Mouse (Mus musculus) embryonic facial prominence, embryonic 12.5 days (tissue): Measurements from ENCODE around the gene Calml3. TPM values are rescaled to one million over a fixed set of nuclear protein-coding genes. Genes with fewer than 3 reads are reported as not detected.

Source experiments
- ATAC-seq: fragments of 200-750 bp; cut with Nextera tagmentation; 2 replicates; pipeline ENCODE4 v1.8.0; 2017; ENCODE audit not compliant: insufficient number of reproducible peaks, insufficient read depth, low FRiP score, low TSS enrichment
- H3K27ac ChIP-seq: fragments of 300-500 bp; sonication (generic); 2 replicates; pipeline ENCODE4 v1.5.1; 2016; ENCODE audit warnings: mild to moderate bottlenecking
- H3K27me3 ChIP-seq: fragments of 300-500 bp; sonication (generic); 2 replicates; pipeline ENCODE4 v1.6.1; 2016; ENCODE audit warnings: mild to moderate bottlenecking, moderate library complexity
- H3K36me3 ChIP-seq: fragments of 300-500 bp; sonication (generic); 2 replicates; pipeline ENCODE4 v1.6.1; 2016; ENCODE audit warnings: mild to moderate bottlenecking
- H3K4me1 ChIP-seq: fragments of 300-500 bp; sonication (generic); 2 replicates; pipeline ENCODE4 v1.6.1; 2016
- H3K4me2 ChIP-seq: fragments of 300-500 bp; sonication (generic); replicated peaks from 2 replicates; pipeline ENCODE4 v1.6.1; 2016; ENCODE audit warnings: mild to moderate bottlenecking, moderate library complexity
- H3K4me3 ChIP-seq: fragments of 300-500 bp; sonication (generic); 2 replicates; pipeline ENCODE4 v1.5.1; 2016; ENCODE audit warnings: mild to moderate bottlenecking
- H3K9ac ChIP-seq: fragments of 300-500 bp; sonication (generic); 2 replicates; pipeline ENCODE4 v1.6.1; 2016; ENCODE audit warnings: mild to moderate bottlenecking, moderate library complexity
- H3K9me3 ChIP-seq: fragments of 300-500 bp; sonication (generic); 2 replicates; pipeline ENCODE4 v1.6.1; 2016; ENCODE audit warnings: mild to moderate bottlenecking, moderate library complexity
- WGBS: fragments of 180-500 bp; shearing (Covaris S2); methylation state at CpG from one replicate; pipeline ENCODE4 v1.1.7; 2016; 5-methylcytosine and 5-hydroxymethylcytosine counted together
- polyA plus RNA-seq: library from polyadenylated mRNA; unstranded; fragments of >200 nt; fragmentation: Nextera tagmentation; extraction: Ambion mirVana; gene quantifications from 2 replicates; pipeline ENCODE4 v1.2.1, GENCODE M21; 2016

Calml3 gene
- polyA plus RNA-seq, 1 experiment from 2014 or later = 0.41 TPM

DNA sequence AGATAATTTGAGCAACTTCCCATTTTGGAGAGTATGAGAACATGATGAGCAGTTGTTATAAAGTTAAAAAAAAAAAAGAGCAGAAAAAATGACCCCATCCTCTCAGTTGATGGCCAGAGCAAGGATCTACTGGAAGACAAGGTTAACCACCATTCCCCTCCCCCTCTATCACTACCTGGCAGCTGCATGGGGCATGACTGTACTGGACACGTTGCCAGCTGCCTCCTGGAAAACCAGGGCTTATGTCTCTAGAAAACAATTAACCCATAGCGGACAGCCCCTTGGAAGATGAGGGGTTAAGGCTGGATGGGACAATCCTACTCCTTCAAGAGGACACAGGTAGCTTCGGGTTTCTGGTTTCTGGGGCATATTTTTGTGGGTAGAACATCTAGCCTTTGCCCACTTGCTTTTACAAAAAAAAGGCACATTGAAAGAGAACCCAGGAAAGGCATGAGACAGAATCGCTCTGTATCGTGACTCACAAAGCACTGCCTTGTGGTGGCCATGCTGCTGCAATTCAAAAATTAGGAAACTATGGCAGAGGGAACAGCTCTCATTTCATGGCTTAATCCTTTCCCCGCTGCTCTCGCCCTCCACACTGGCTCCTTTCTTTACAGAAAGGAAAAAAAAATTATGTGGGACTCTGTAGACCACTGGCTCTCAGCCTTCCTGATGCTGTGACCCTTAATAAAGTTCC is 3.2 kb upstream of the Calml3 start:
- H3K9me3 ChIP-seq = no peaks in the 10 kb centered on the region
- no peak overlapping the region for H3K27ac ChIP-seq
- no peaks in the 10 kb centered on the region for H3K36me3 ChIP-seq
- H3K4me1 ChIP-seq = no peaks in the 10 kb centered on the region
- H3K9ac ChIP-seq = no peak overlapping the region
- H3K27me3 ChIP-seq = no peaks in the 10 kb centered on the region
- no peak overlapping the region for H3K4me2 ChIP-seq
- no peak overlapping the region for H3K4me3 ChIP-seq
- 60% methylated on average over 7 of the region's 7 CpGs for WGBS
- ATAC-seq = no peak

DNA sequence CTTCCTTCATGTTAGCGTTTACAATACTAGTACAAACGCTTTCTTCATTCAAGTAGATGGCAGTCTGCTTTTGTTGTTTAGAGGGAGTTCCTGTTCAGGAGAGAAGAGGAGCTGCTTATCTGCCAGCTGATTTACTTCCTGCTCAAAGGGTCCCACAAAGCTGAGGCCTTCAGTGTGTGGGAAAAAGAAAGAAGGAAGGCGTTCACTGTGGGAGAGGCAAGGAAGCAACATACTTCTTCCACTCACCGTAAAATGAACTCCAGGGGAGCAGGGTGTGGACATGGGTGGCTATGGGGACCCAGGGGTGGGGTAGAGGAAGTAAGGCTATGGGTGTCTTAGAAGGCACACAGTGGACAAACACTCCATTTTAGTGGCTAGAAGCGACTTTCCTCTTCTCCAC is 1.5 kb upstream of the Calml3 start:
- Histone ChIP-seq H3K9ac (no peak overlapping the region), H3K4me2 (no peak overlapping the region), H3K27ac (no peak overlapping the region), H3K9me3 (no peaks in the 10 kb centered on the region), H3K4me1 (no peaks in the 10 kb centered on the region), H3K27me3 (no peaks in the 10 kb centered on the region), H3K36me3 (no peaks in the 10 kb centered on the region), H3K4me3 (no peak overlapping the region)
- WGBS = 81% methylated on average over 5 of the region's 5 CpGs
- ATAC-seq = no peak

GRCm38 (mm10) chr13:3805132-3805531 is 1.0 kb upstream of the Calml3 start:
- WGBS = 70% methylated on average over 2 of the region's 2 CpGs

GRCm38 (mm10) chr13:3799386-3799785 is 4.7 kb downstream of the Calml3 start:
- no peak overlapping the region for H3K27ac ChIP-seq
- H3K9ac ChIP-seq = no peak overlapping the region

More at GRCm38 (mm10) chr13:3805132-3805531, 1.0 kb upstream of the Calml3 start:
- H3K36me3 ChIP-seq = no peaks in the 10 kb centered on the region
- no peak for ATAC-seq
- H3K9me3 ChIP-seq = no peaks in the 10 kb centered on the region
- no peak overlapping the region for H3K4me3 ChIP-seq
- H3K9ac ChIP-seq = no peak overlapping the region
- no peaks in the 10 kb centered on the region for H3K27me3 ChIP-seq
- no peaks in the 10 kb centered on the region for H3K4me1 ChIP-seq
- H3K27ac ChIP-seq = no peak overlapping the region
- no peak overlapping the region for H3K4me2 ChIP-seq

DNA sequence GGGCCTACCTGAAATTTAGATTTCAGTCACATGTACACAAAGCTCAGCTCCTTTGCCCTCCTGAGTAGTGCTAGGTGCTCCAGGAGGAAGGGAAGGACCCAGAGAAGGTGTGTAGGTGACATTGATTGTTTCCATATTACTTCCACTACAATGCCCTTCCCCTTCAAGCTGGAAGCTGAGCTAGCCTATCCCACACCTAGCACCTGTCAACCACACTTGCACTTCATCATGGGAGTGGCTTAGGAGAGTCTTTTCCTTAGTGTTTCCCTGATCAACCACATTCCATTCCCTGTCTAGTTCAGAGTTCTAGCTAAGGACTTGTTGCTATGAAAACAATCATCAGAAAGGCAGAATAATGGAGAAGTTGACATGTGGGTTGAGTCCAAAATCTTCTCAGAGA is 5.4 kb downstream of the Calml3 start:
- Histone ChIP-seq H3K4me3 (no peak overlapping the region), H3K27ac (no peak overlapping the region), H3K27me3 (no peaks in the 10 kb centered on the region), H3K9ac (no peak overlapping the region), H3K36me3 (no peaks in the 10 kb centered on the region), H3K9me3 (no peaks in the 10 kb centered on the region), H3K4me1 (0 out of 2 replicates have a peak, but pooled peaks cover 4% of the 10 kb centered on the region), H3K4me2 (no peak overlapping the region)
- ATAC-seq = no peak

More at GRCm38 (mm10) chr13:3799386-3799785, 4.7 kb downstream of the Calml3 start:
- H3K27me3 ChIP-seq = no peaks in the 10 kb centered on the region
- no peak overlapping the region for H3K4me3 ChIP-seq
- no peaks in the 10 kb centered on the region for H3K36me3 ChIP-seq
- ATAC-seq = no peak
- 31% methylated on average over 3 of the region's 3 CpGs for WGBS
- H3K4me2 ChIP-seq = no peak overlapping the region
- H3K9me3 ChIP-seq = no peaks in the 10 kb centered on the region
- H3K4me1 ChIP-seq = 0 out of 2 replicates have a peak, but pooled peaks cover 4% of the 10 kb centered on the region

DNA sequence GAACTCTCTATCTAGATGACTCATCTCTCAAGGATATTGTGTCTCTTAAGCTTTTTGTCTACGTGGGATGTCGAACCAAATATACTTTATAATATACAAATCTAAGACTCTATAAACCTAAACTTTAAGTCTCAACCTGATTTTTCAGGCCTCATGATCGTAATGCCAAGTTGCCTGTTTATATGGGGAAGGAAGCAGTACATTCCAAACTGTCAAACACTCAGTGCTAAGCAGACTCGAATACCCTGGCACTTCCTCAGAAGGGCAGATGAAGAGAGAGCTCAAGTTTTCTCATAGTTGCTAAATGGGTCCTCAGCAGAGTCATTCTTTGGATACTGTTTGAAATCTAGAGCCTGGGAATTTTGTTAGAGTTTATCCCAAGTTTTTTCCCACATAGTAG is 7.5 kb downstream of the Calml3 start:
- 83% methylated on average over 4 of the region's 4 CpGs for WGBS
- Histone ChIP-seq H3K9me3 (no peaks in the 10 kb centered on the region), H3K36me3 (no peaks in the 10 kb centered on the region), H3K27ac (no peak overlapping the region), H3K4me1 (peaks cover 13% of the 10 kb centered on the region), H3K27me3 (no peaks in the 10 kb centered on the region), H3K4me2 (no peak overlapping the region), H3K4me3 (no peak overlapping the region), H3K9ac (no peak overlapping the region)
- no peak for ATAC-seq

DNA sequence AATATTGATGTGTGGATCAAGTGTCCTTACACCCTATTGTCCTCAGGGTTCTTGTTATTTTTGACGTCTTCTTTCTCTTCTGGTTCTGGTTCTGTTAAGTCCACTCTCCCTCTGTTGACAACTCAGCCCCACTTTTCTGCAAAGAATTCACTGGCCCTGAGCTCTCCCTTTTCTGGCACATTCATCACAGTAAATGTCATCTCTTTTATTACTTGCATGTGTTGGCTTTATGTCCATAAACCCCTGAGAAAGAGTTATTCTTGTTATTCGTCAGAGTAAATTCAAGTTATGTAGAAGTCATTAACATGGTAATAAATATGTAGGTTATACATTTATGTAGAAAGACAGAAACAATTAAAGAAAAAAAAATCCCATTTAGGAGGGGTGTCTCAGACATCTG is 14.6 kb downstream of the Calml3 start:
- H3K36me3 ChIP-seq = no peaks in the 10 kb centered on the region
- 62% methylated on average over 2 of the region's 2 CpGs for WGBS
- H3K4me3 ChIP-seq = no peak overlapping the region
- H3K27me3 ChIP-seq = no peaks in the 10 kb centered on the region
- H3K4me1 ChIP-seq = peaks cover 13% of the 10 kb centered on the region
- no peak for ATAC-seq
- no peak overlapping the region for H3K4me2 ChIP-seq
- H3K9me3 ChIP-seq = no peaks in the 10 kb centered on the region
- H3K9ac ChIP-seq = no peak overlapping the region
- no peak overlapping the region for H3K27ac ChIP-seq

GRCm38 (mm10) chr13:3788588-3788987 is 15.5 kb downstream of the Calml3 start:
- H3K36me3 ChIP-seq = no peaks in the 10 kb centered on the region
- no peak overlapping the region for H3K4me3 ChIP-seq
- H3K27me3 ChIP-seq = no peaks in the 10 kb centered on the region
- no peak for ATAC-seq
- no peak overlapping the region for H3K27ac ChIP-seq
- H3K9me3 ChIP-seq = no peaks in the 10 kb centered on the region
- 70% methylated on average over 2 of the region's 2 CpGs for WGBS
- no peak overlapping the region for H3K9ac ChIP-seq
- no peak overlapping the region for H3K4me2 ChIP-seq
- peaks cover 13% of the 10 kb centered on the region for H3K4me1 ChIP-seq

- H3K4me3 ChIP-seq = no peak overlapping the region
- WGBS = 85% methylated on average over 3 of the region's 3 CpGs
- H3K9ac ChIP-seq = no peak overlapping the region
- no peaks in the 10 kb centered on the region for H3K9me3 ChIP-seq
- peaks cover 13% of the 10 kb centered on the region for H3K4me1 ChIP-seq
- no peaks in the 10 kb centered on the region for H3K27me3 ChIP-seq
- H3K4me2 ChIP-seq = no peak overlapping the region
- no peak for ATAC-seq
- H3K27ac ChIP-seq = no peak overlapping the region
- H3K36me3 ChIP-seq = no peaks in the 10 kb centered on the region
Measured at GRCm38 (mm10) chr13:3787644-3788043, 16.5 kb downstream of the Calml3 start.

- Histone ChIP-seq H3K4me3 (no peak overlapping the region), H3K4me1 (peaks cover 7% of the 10 kb centered on the region; the same call in 1 of the 2 replicates), H3K4me2 (no peak overlapping the region), H3K9ac (no peak overlapping the region), H3K27me3 (no peaks in the 10 kb centered on the region), H3K9me3 (no peaks in the 10 kb centered on the region), H3K27ac (no peak overlapping the region), H3K36me3 (no peaks in the 10 kb centered on the region)
- no peak for ATAC-seq
- WGBS = 33% methylated on average over 4 of the region's 4 CpGs
Measured at GRCm38 (mm10) chr13:3787102-3787501, 17.0 kb downstream of the Calml3 start.

DNA sequence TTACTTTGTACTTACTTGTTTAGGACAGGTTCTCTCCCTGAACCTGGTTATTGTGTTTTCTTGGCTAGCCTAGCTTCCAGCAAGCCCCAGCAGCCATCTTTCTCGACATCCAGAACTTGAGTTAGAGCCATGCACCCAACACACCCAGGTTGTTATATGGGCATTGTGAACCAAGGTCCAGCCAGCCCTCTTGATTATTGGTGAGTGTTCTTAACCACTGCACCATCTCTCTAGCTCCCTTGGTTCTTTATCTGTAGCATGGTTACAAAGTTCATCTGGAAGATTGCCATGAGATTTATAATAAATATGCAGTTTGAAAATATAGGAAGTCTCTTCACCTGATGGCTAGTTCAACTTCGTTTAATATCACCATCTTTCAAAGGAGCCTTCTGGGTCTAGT is 20.5 kb downstream of the Calml3 start:
- H3K27me3 ChIP-seq = no peaks in the 10 kb centered on the region
- no peaks in the 10 kb centered on the region for H3K36me3 ChIP-seq
- H3K4me1 ChIP-seq = peaks cover 2% of the 10 kb centered on the region; the same call in 1 of the 2 replicates
- no peak for ATAC-seq
- no peaks in the 10 kb centered on the region for H3K9me3 ChIP-seq
- H3K27ac ChIP-seq = no peak overlapping the region
- H3K4me2 ChIP-seq = no peak overlapping the region
- WGBS = 81% methylated on average over 2 of the region's 2 CpGs
- H3K9ac ChIP-seq = no peak overlapping the region
- no peak overlapping the region for H3K4me3 ChIP-seq

GRCm38 (mm10) chr13:3782499-3782898 is 21.6 kb downstream of the Calml3 start:
- peak; percentile 35; the same call in 1 of the 2 replicates for ATAC-seq
- no peak overlapping the region for H3K4me3 ChIP-seq
- WGBS = 35% methylated on average over 2 of the region's 2 CpGs
- H3K36me3 ChIP-seq = no peaks in the 10 kb centered on the region
- peaks cover 2% of the 10 kb centered on the region; the same call in 1 of the 2 replicates for H3K4me1 ChIP-seq
- no peaks in the 10 kb centered on the region for H3K9me3 ChIP-seq
- H3K27me3 ChIP-seq = no peaks in the 10 kb centered on the region
- no peak overlapping the region for H3K4me2 ChIP-seq
- no peak overlapping the region for H3K27ac ChIP-seq
- H3K9ac ChIP-seq = no peak overlapping the region
